Mouse (Mus musculus): ENCODE data around the gene Tmem177. TPM values are rescaled to one million over a fixed set of nuclear protein-coding genes. Genes with fewer than 3 reads are reported as not detected.

Tmem177 gene
- 8.0 TPM for polyA plus RNA-seq (2021)

DNA sequence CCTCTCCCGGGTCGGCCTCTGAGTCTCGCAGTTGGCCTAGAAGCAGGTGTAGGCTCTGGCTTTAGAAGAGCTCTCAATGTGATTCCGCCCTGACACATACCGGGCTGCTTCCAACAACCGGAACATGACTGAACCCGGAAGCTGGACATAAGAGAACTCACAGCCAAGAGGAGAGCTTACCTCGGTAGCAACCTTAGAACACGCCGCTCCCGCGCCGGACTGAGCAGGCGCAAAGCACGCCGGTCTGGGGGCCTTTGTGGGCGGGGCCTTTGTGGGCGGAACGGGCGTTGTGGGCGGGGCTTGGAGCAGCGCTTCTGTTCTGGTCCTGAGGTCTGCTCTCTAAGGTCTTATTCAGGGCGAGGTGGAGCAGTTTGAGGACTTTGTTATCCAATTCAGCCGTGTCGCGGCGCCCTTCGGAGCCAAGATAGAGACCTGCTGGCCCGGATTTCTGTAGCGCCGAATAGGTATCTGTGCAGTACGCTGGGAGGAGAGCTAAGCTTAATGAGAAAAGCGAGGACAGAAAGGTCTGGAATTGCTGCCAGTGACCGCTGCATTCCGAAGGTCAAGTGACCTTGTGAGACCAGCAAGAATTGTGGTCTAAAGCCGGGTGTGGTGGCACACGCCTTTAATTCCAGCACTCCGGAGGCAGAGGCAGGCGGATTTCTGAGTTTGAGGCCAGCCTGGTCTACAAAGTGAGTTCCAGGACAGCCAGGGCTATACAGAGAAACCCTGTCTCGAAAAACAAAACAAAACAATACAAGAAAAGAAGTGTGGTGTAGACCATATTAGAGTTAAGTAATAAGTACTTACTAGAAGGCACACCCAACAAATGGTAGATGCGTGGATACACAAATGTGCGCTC lies at the start of gene Tmem177:
Gene Tmem177, minus strand, starts transcription at position 256 of the 862 bp plus-strand sequence.
- ChIA-PET CTCF (interaction anchor here (1.6 to 1.8 kb wide), 3 partner anchors 16 to 101 kb away, joined by 4 to 5 read pairs (median 4); no protein-coding TSS in a partner anchor), POLR2A (interaction anchor here (1.0 kb wide), 2 partner anchors 15 to 16 kb away, joined by 3 to 4 read pairs; no protein-coding TSS in a partner anchor)
- TF ChIP-seq CTCF (IDR thresholded peaks at IDR 0.05) = no peak
- peak; percentile 73 for DNase-seq (ENCODE audit: low read depth, low spot score)
- no peaks in the 10 kb centered on the region for H3K27me3 ChIP-seq
- in situ Hi-C loops (cut with MboI; ENCODE audit: low pct_unique_long_range_greater_than_20kb) = loop anchor here (10.0 to 25.0 kb wide), 3 partner anchors 182 to 826 kb away; no protein-coding TSS in a partner anchor
- peak; percentile 98 for ATAC-seq

DNA sequence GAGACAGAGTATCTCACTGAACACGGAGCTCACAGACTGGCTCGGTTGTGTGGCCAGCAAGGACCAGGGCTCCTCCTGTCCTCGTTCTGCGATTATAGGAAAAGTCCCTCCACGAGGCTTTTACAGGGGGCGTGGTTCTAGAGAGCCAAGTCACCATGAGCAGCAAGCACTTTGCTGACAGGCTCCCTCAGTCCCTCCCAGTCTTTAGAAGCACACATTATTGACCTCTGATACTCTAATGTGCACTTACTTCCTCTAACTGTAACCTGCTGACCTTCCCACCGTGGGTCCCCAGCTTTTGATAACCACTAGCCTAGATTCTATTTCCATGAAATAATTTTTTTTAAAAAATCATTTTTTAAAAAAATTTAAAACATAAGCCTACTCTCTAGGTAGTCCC lies 46.9 kb upstream of the Tmem177 start:
- in situ Hi-C loops (cut with MboI; ENCODE audit: low pct_unique_long_range_greater_than_20kb) = no loop called here
- no peak for TF ChIP-seq CTCF (IDR thresholded peaks at IDR 0.05)
- ATAC-seq (no peak), DNase-seq (ENCODE audit: low read depth, low spot score) (no peak)
- ChIA-PET POLR2A (no interaction called here), CTCF (interaction anchor here (0.8 kb wide), 1 partner anchor 53 kb away, joined by 3 read pairs; no protein-coding TSS in a partner anchor)
- no peaks in the 10 kb centered on the region for H3K27me3 ChIP-seq

GRCm38 (mm10) chr1:119959464-119959863 lies 46.5 kb upstream of the Tmem177 start:
- H3K27me3 ChIP-seq = no peaks in the 10 kb centered on the region
- ChIA-PET POLR2A (no interaction called here), CTCF (no interaction called here)
- DNase-seq (ENCODE audit: low read depth, low spot score) = no peak
- in situ Hi-C loops (cut with MboI; ENCODE audit: low pct_unique_long_range_greater_than_20kb) = no loop called here
- TF ChIP-seq CTCF (IDR thresholded peaks at IDR 0.05) = no peak
- ATAC-seq = no peak

DNA sequence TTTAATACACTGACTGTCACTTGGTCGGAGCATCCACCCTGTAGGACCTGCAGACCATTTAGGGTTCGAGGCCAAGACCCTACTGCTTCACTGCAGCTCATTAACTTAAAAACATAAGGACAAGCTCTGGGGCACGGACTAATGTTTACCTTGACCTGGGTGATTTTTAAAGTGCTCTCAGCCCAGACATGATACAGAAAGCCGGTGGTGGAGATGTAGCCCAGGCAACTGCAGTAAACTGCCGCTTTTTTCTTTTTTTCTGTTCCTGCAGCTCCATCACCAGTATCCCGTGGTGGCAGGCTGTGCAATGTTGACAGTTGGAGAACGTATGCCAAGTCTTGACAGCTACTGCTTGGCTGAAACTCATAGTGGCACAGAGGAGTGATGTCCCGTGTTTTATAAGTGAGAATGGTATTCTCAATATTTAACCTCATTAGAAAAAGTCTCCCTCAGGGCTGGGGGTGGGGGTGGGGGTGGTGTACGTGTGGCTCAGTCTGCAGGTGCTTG lies 44.8 kb upstream of the Tmem177 start:
- no peaks in the 10 kb centered on the region for H3K27me3 ChIP-seq
- ChIA-PET CTCF (no interaction called here), POLR2A (no interaction called here)
- DNase-seq (ENCODE audit: low read depth, low spot score) (no peak), ATAC-seq (no peak)
- TF ChIP-seq CTCF (IDR thresholded peaks at IDR 0.05) = no peak
- in situ Hi-C loops (cut with MboI; ENCODE audit: low pct_unique_long_range_greater_than_20kb) = no loop called here

DNA sequence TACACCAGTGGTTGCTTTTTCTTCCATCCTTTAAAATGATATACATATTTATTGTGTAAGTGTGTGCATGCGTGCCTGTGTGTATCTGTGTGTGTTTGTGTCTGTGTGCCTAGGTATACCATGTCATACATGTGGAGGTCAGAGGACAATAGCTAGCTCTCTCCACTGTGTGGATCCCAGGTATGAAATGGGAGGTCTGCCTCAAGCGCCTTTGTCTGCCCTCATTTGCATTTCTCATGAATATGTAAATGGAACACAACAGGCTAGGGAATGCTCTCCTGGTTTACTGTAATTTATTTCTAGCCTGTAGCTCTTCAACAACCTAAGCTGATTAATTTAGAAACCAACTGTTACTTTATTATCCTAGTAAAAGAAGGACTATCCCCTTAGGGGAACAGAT lies 41.7 kb upstream of the Tmem177 start:
- DNase-seq (ENCODE audit: low read depth, low spot score) = no peak
- in situ Hi-C loops (cut with MboI; ENCODE audit: low pct_unique_long_range_greater_than_20kb) = no loop called here
- H3K27me3 ChIP-seq = peaks cover 5% of the 10 kb centered on the region
- ChIA-PET POLR2A (interaction anchor here (0.5 kb wide), 1 partner anchor 957 kb away, joined by 3 read pairs; no protein-coding TSS in a partner anchor), CTCF (interaction anchor here (0.6 kb wide), 1 partner anchor 12 kb away, joined by 5 read pairs; no protein-coding TSS in a partner anchor)
- no peak for ATAC-seq
- TF ChIP-seq CTCF (IDR thresholded peaks at IDR 0.05) = no peak

DNA sequence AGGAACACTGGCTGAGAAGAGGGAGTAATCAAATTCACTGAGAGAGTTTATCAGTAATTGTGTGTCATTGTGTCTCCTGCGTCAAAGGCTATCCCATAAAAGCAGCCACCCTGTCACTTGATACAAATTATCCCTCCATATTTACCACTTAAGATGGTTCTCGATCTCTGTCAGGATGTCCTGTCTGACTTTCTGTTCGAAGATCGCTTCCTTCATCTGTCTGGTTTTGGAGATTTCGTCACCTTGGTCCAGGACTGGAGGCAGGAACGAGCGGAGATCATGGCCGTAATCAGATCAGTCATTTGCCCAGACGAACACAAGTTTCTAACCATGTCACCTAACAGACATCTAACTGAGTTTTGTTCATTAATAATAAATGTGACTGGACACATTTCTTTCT lies 40.4 kb upstream of the Tmem177 start:
- no peak for TF ChIP-seq CTCF (IDR thresholded peaks at IDR 0.05)
- H3K27me3 ChIP-seq = peaks cover 7% of the 10 kb centered on the region
- DNase-seq (ENCODE audit: low read depth, low spot score) = no peak
- ChIA-PET CTCF (no interaction called here), POLR2A (no interaction called here)
- in situ Hi-C loops (cut with MboI; ENCODE audit: low pct_unique_long_range_greater_than_20kb) = no loop called here
- no peak for ATAC-seq

- no peak for DNase-seq (ENCODE audit: low read depth, low spot score)
- ATAC-seq = no peak
- POLR2A ChIA-PET = no interaction called here
- in situ Hi-C loops (cut with MboI; ENCODE audit: low pct_unique_long_range_greater_than_20kb) = no loop called here
- TF ChIP-seq CTCF (IDR thresholded peaks at IDR 0.05) = no peak
- CTCF ChIA-PET = no interaction called here
- peaks cover 15% of the 10 kb centered on the region for H3K27me3 ChIP-seq
These were observed 37.1 kb upstream of the Tmem177 start for GRCm38 (mm10) chr1:119950086-119950485.

DNA sequence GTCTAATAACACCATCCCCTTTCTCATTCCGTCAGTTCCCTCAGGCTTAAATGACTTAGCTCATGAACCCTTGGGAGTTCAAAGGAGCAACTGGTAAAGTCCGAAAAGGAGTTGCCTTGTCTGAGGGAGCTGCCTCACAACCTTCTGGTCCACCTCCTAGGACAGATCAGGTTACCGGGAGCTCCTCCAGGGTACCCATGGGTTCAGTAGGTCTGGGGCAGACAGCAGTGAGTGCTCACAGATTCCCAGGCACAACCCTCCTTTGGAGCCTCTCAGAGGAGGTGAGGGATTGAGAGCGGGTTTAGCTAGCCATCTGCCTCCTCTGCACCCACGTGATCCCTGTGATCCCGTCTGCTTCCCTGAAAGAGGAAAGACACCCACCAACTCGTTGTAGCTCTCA lies 23.9 kb upstream of the Tmem177 start:
- POLR2A ChIA-PET = no interaction called here
- ATAC-seq (no peak), DNase-seq (ENCODE audit: low read depth, low spot score) (no peak)
- CTCF ChIA-PET = interaction anchor here (1.3 kb wide), 1 partner anchor 10 kb away, joined by 6 read pairs; no protein-coding TSS in a partner anchor
- in situ Hi-C loops (cut with MboI; ENCODE audit: low pct_unique_long_range_greater_than_20kb) = no loop called here
- no peak for TF ChIP-seq CTCF (IDR thresholded peaks at IDR 0.05)
- no peaks in the 10 kb centered on the region for H3K27me3 ChIP-seq

DNA sequence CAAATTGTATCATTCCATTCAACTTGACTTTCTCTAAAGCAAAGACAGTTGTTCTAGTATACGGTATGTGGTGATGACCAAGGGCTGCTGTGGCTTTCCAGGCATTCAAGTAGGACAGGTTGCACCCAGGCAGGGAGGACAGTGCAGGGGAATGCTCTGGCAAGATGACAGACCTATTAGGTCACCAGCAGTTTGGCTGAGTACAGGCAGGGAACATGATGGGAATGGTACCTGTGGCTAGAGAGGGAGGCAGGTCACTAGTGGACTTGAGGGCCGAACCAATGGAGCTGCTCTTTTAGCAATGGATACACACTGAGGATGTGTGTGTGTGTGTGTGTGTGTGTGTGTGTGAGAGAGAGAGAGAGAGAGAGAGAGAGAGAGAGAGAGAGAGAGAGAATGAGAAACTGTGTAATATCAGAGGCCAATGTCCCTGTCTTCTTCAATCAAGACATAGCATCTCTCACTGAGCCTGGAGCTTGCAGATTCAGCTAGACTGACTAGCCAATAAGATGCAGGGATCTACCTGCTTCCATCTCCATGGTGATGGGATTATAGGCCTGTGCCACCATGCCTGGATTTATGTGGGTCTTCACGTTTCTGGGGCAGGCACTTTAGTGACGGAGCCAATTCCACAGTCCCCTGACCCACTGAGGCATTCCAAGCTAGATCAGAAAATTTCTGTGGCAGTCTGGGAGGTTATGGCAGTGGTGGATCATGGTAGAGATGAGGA lies 18.6 kb upstream of the Tmem177 start:
- in situ Hi-C loops (cut with MboI; ENCODE audit: low pct_unique_long_range_greater_than_20kb) = no loop called here
- no peak for ATAC-seq
- CTCF ChIA-PET = interaction anchor here (5.0 kb wide), 1 partner anchor 13 kb away, joined by 29 read pairs; no protein-coding TSS in a partner anchor

GRCm38 (mm10) chr1:119929715-119930114 lies 16.7 kb upstream of the Tmem177 start:
- CTCF ChIA-PET = interaction anchor here (0.9 to 5.0 kb wide), 5 partner anchors 11 to 111 kb away, joined by 3 to 29 read pairs (median 6); no protein-coding TSS in a partner anchor
- in situ Hi-C loops (cut with MboI; ENCODE audit: low pct_unique_long_range_greater_than_20kb) = no loop called here
- TF ChIP-seq CTCF (IDR thresholded peaks at IDR 0.05) = peak; percentile 70
- POLR2A ChIA-PET = no interaction called here
- H3K27me3 ChIP-seq = no peaks in the 10 kb centered on the region
- ATAC-seq = no peak
- DNase-seq (ENCODE audit: low read depth, low spot score) = no peak

More for the DNA sequence above, 18.6 kb upstream of the Tmem177 start:
- POLR2A ChIA-PET = interaction anchor here (0.6 kb wide), 1 partner anchor 264 kb away, joined by 3 read pairs; no protein-coding TSS in a partner anchor
- no peak for DNase-seq (ENCODE audit: low read depth, low spot score)
- TF ChIP-seq CTCF (IDR thresholded peaks at IDR 0.05) = no peak
- no peaks in the 10 kb centered on the region for H3K27me3 ChIP-seq
